Mouse (Mus musculus): ENCODE results near the gene Gm20388.

The Gm20388 gene

GRCm38 (mm10) chr8:123661515-123661914, 3750.9 kb downstream of the Gm20388 start:
- DNase-seq = no peak

GRCm38 (mm10) chr8:123665580-123665979, 3754.9 kb downstream of the Gm20388 start:
- DNase-seq = no peak

- no peak for DNase-seq
Observed at GRCm38 (mm10) chr8:123666832-123667231, 3756.2 kb downstream of the Gm20388 start.

- no peak for DNase-seq
Observed at GRCm38 (mm10) chr8:123668681-123669080, 3758.0 kb downstream of the Gm20388 start.

- DNase-seq = no peak
Observed at GRCm38 (mm10) chr8:123670766-123671165, 3760.1 kb downstream of the Gm20388 start.

- no peak for DNase-seq
Observed at GRCm38 (mm10) chr8:123671454-123671853, 3760.8 kb downstream of the Gm20388 start.

GRCm38 (mm10) chr8:123672648-123673047, 3762.0 kb downstream of the Gm20388 start:
- no peak for DNase-seq

GRCm38 (mm10) chr8:123675611-123676010, 3765.0 kb downstream of the Gm20388 start:
- no peak for DNase-seq

GRCm38 (mm10) chr8:123678390-123678789, 3767.7 kb downstream of the Gm20388 start:
- DNase-seq = no peak

GRCm38 (mm10) chr8:123682073-123682761, 3771.6 kb downstream of the Gm20388 start:
- peak; percentile 59 to 67 for DNase-seq

- DNase-seq = no peak
Observed at GRCm38 (mm10) chr8:123683321-123683720, 3772.7 kb downstream of the Gm20388 start.

GRCm38 (mm10) chr8:123684806-123685205, 3774.2 kb downstream of the Gm20388 start:
- DNase-seq = no peak

GRCm38 (mm10) chr8:123685477-123685876, 3774.8 kb downstream of the Gm20388 start:
- no peak for DNase-seq

- DNase-seq = no peak
Observed at GRCm38 (mm10) chr8:123687826-123688225, 3777.2 kb downstream of the Gm20388 start.

GRCm38 (mm10) chr8:123692165-123692962, 3781.7 kb downstream of the Gm20388 start:
- no peak for DNase-seq

- no peak for DNase-seq
Observed at GRCm38 (mm10) chr8:123696167-123696566, 3785.5 kb downstream of the Gm20388 start.

GRCm38 (mm10) chr8:123697329-123697728, 3786.7 kb downstream of the Gm20388 start:
- DNase-seq = no peak

- DNase-seq = peak in 1 of 2 experiments; percentile 25
Observed at GRCm38 (mm10) chr8:123700399-123701070, 3789.9 kb downstream of the Gm20388 start.

GRCm38 (mm10) chr8:123701952-123702587, 3791.4 kb downstream of the Gm20388 start:
- peak; percentile 74 to 85 for DNase-seq

- DNase-seq = no peak
Observed at GRCm38 (mm10) chr8:123705376-123705775, 3794.7 kb downstream of the Gm20388 start.

- no peak for DNase-seq
Observed at GRCm38 (mm10) chr8:123707137-123707536, 3796.5 kb downstream of the Gm20388 start.

GRCm38 (mm10) chr8:123708729-123709128, 3798.1 kb downstream of the Gm20388 start:
- no peak for DNase-seq

GRCm38 (mm10) chr8:123710335-123710734, 3799.7 kb downstream of the Gm20388 start:
- no peak for DNase-seq
